Comparison of ENCODE assay signal across 8 mouse cellular contexts in the genomic region with DNA sequence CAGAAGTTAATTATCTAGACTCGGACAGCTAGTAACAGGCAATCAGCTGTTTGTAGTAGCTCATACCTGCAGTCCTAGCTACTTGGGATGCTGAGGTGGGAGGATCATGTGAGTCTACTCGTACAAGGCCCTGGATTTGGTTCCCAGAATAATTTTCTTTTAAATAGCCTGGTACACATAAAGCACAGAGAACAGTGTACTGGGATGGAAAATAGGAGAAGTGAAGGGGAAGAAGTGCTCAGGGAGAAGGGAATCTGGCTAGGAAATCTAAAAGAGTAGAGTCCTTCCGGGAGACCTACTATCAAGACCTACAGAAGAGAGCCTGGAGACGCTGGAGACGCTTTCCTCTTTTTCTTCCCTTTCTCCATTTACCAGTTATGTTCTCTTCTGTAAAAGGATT. TPM values are rescaled to one million over a fixed set of nuclear protein-coding genes. Genes with fewer than 3 reads are reported as not detected.
DNase-seq lines count a peak whose midpoint lies in the region; ATAC-seq and TF ChIP-seq lines count a peak whose summit lies in the region.

No protein-coding gene starts in this region.

- no peaks in the 10 kb centered on the region for H3K27me3 ChIP-seq in heart, embryonic 12.5 days (replicated peaks)
- H3K27me3 ChIP-seq in ES-Bruce4 (ENCODE audit: control insufficient read depth, insufficient read depth, low read length, poor library complexity, severe bottlenecking), result no peaks in the 10 kb centered on the region
- H3K27me3 ChIP-seq in forebrain, embryonic 16.5 days (replicated peaks; ENCODE audit: control insufficient read depth, insufficient read depth, low read length), result no peaks in the 10 kb centered on the region
- H3K27me3 ChIP-seq in liver, embryonic 16.5 days (ENCODE audit: control insufficient read depth, insufficient read depth, low read depth, low read length), result peaks cover 10% of the 10 kb centered on the region

- DNase-seq in heart, adult 11 months, result no peak
- DNase-seq in c-Kit-positive CD71-positive TER-119-positive erythroid progenitor cells, embryonic 14.5 days (ENCODE audit: low spot score), result no peak
- no peak for DNase-seq in spleen, adult 18-20 months

- 0 out of 2 replicates have a peak overlapping the region, but pooled peaks have one; percentile 9 for H3K9ac ChIP-seq in heart, embryonic 12.5 days
- 0 out of 2 replicates have a peak overlapping the region, but pooled peaks have one; percentile 39 for H3K9ac ChIP-seq in ES-Bruce4 (ENCODE audit: low read depth, poor library complexity, severe bottlenecking)
- no peak overlapping the region; the same call in 1 of the 2 replicates for H3K9ac ChIP-seq in forebrain, embryonic 16.5 days (replicated peaks; ENCODE audit: low read depth, low read length)
- H3K9ac ChIP-seq in liver, embryonic 16.5 days (ENCODE audit: low read depth, low read length), result no peak overlapping the region

- no peak for TF ChIP-seq POLR2A in ES-Bruce4 (IDR thresholded peaks at IDR 0.05; ENCODE audit: insufficient read depth, low read length)

- H3K4me1 ChIP-seq in heart, embryonic 12.5 days (replicated peaks), result peaks cover 19% of the 10 kb centered on the region
- no peaks in the 10 kb centered on the region for H3K4me1 ChIP-seq in ES-Bruce4 (ENCODE audit: control insufficient read depth, insufficient read depth, low read length)
- peaks cover 23% of the 10 kb centered on the region for H3K4me1 ChIP-seq in forebrain, embryonic 16.5 days (replicated peaks; ENCODE audit: control insufficient read depth, insufficient read depth, low read length)
- peaks cover 34% of the 10 kb centered on the region for H3K4me1 ChIP-seq in liver, embryonic 16.5 days (ENCODE audit: control insufficient read depth, low read depth, low read length)

- no peaks in the 10 kb centered on the region for H3K36me3 ChIP-seq in heart, embryonic 12.5 days
- H3K36me3 ChIP-seq in ES-Bruce4 (ENCODE audit: control insufficient read depth, insufficient read depth, low read length, poor library complexity, severe bottlenecking), result no peaks in the 10 kb centered on the region
- H3K36me3 ChIP-seq in forebrain, embryonic 16.5 days (ENCODE audit: control insufficient read depth, insufficient read depth), result no peaks in the 10 kb centered on the region
- no peaks in the 10 kb centered on the region for H3K36me3 ChIP-seq in liver, embryonic 16.5 days (ENCODE audit: control insufficient read depth, insufficient read depth)

- no peak for TF ChIP-seq CTCF in ES-Bruce4 (IDR thresholded peaks at IDR 0.05; ENCODE audit: low read depth, low read length)

- ATAC-seq in heart, embryonic 12.5 days (ENCODE audit: insufficient number of reproducible peaks, low FRiP score), result no peak
- no peak for ATAC-seq in forebrain, embryonic 16.5 days
- ATAC-seq in liver, embryonic 16.5 days (ENCODE audit: low read depth), result no peak
- no peak for ATAC-seq in activated CD4-positive, CD25-positive, alpha-beta regulatory T cell, adult 4 months

- H3K4me3 ChIP-seq in heart, embryonic 12.5 days, result peak overlapping the region; percentile 42
- H3K4me3 ChIP-seq in ES-Bruce4 (ENCODE audit: low read depth, low read length), result no peak overlapping the region
- peak overlapping the region; percentile 45; the same call in 1 of the 2 replicates for H3K4me3 ChIP-seq in forebrain, embryonic 16.5 days (replicated peaks; ENCODE audit: low read length)
- H3K4me3 ChIP-seq in liver, embryonic 16.5 days (ENCODE audit: low read depth, low read length), result no peak overlapping the region

- no peak overlapping the region for H3K27ac ChIP-seq in heart, embryonic 12.5 days (ENCODE audit: poor library complexity, severe bottlenecking)
- H3K27ac ChIP-seq in ES-Bruce4 (ENCODE audit: insufficient read depth, low read length), result no peak overlapping the region
- H3K27ac ChIP-seq in forebrain, embryonic 16.5 days (ENCODE audit: low read length), result peak overlapping the region; percentile 7
- no peak overlapping the region for H3K27ac ChIP-seq in liver, embryonic 16.5 days (ENCODE audit: low read length)

- no peak for TF ChIP-seq EP300 in ES-Bruce4 (IDR thresholded peaks at IDR 0.05; ENCODE audit: insufficient read depth, low read depth, low read length)

- WGBS in heart, embryonic 12.5 days, result 22% methylated on average over 5 of the region's 5 CpGs
- 19% methylated on average over 5 of the region's 5 CpGs for WGBS in forebrain, embryonic 16.5 days
- WGBS in liver, embryonic 16.5 days (ENCODE audit: insufficient replicate concordance), result 31% methylated on average over 5 of the region's 5 CpGs

- peak overlapping the region; percentile 90 for H3K4me2 ChIP-seq in heart, embryonic 12.5 days
- peak overlapping the region; percentile 88 for H3K4me2 ChIP-seq in forebrain, embryonic 16.5 days (ENCODE audit: low read length)
- H3K4me2 ChIP-seq in liver, embryonic 16.5 days (ENCODE audit: low read depth, low read length), result peak overlapping the region; percentile 60

- H3K9me3 ChIP-seq in heart, embryonic 12.5 days (replicated peaks), result no peaks in the 10 kb centered on the region
- H3K9me3 ChIP-seq in ES-Bruce4 (replicated peaks; ENCODE audit: control insufficient read depth, insufficient read depth, low read length, poor library complexity, severe bottlenecking), result no peaks in the 10 kb centered on the region
- no peaks in the 10 kb centered on the region for H3K9me3 ChIP-seq in forebrain, embryonic 16.5 days (ENCODE audit: control insufficient read depth, low read length)
- H3K9me3 ChIP-seq in liver, embryonic 16.5 days (replicated peaks; ENCODE audit: control insufficient read depth, low read length), result no peaks in the 10 kb centered on the region

RNA-seq across cellular contexts. Expression of a gene that starts 16.4 kb away (rescaled TPM):
- 15.6 and 18.0 TPM in 2 replicates for polyA plus RNA-seq in heart, embryonic 12.5 days (2016; fragmentation: Nextera tagmentation; extraction: Ambion mirVana)
- polyA plus RNA-seq in ES-Bruce4 (2011; ENCODE audit: insufficient read depth, insufficient read length, low read depth, missing spikeins), result 48.1 and 50.5 TPM in 2 replicates
- 27.5 and 29.4 TPM in 2 replicates for polyA plus RNA-seq in forebrain, embryonic 16.5 days (2015; fragmentation: Nextera tagmentation; extraction: Ambion mirVana)
- 3.6 TPM in 2 replicates for polyA plus RNA-seq in liver, embryonic 16.5 days (2015; fragmentation: Nextera tagmentation; extraction: Ambion mirVana)
- polyA plus RNA-seq in activated CD4-positive, CD25-positive, alpha-beta regulatory T cell, adult 4 months (2017; shearing (Covaris generic)), result 10 to 100 TPM; 15.0 to 19.8 TPM

Comparison
In these comparisons a context has a peak if more than half of its experiments do, and no peak if none do; other contexts are left out.
1. H3K4me3 ChIP-seq: peak in heart, embryonic 12.5 days (single experiment) and forebrain, embryonic 16.5 days (single experiment); none in ES-Bruce4 (single experiment) and liver, embryonic 16.5 days (single experiment).
2. H3K9ac ChIP-seq: peak in heart, embryonic 12.5 days (single experiment) and ES-Bruce4 (single experiment); none in forebrain, embryonic 16.5 days (single experiment) and liver, embryonic 16.5 days (single experiment).
3. Peak in every context shown above with its lines, with median percentiles within 50 percentile points of each other: H3K4me2 ChIP-seq.